Mouse (Mus musculus): Measurements from ENCODE around the gene Efcab12.

DNA sequence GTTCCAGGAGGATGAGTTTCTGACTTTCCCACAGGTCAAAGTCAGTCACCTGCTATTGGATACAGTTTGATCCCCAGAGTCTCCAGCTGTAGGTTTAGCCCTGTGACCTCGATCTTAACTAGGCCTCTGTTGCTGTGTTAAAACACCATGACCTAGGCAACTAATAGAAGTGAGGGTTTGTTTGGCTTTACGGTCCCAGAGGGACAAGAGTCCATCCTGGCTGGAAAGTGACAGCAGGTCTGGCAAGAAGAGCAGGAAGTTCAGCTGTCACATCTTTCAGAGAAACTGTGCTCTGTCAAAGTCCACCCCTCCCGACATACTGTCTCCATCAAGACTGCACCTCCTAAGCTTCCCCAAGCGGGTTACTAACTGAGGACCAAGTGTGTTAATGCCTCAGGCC is 67.4 kb downstream of the Efcab12 start:
- no peak for TF ChIP-seq POLR2A (IDR thresholded peaks at IDR 0.05; ENCODE audit: low read depth, low read length)
- TF ChIP-seq KAT2A (IDR thresholded peaks at IDR 0.05; ENCODE audit: insufficient replicate concordance, low read length): no peak
- TF ChIP-seq MAX (IDR thresholded peaks at IDR 0.05; ENCODE audit: low read length): no peak
- no peak for TF ChIP-seq SIN3A (IDR thresholded peaks at IDR 0.05; ENCODE audit: low read length)
- TF ChIP-seq ZMIZ1 (IDR thresholded peaks at IDR 0.05; ENCODE audit: low read depth, low read length): no peak
- TF ChIP-seq CTCF (conservative IDR thresholded peaks at IDR 0.05 in 1 of 2, IDR thresholded peaks at IDR 0.05 in 1 of 2; ENCODE audit: low read depth in 2 of 2, low read length in 2 of 2): no peak
- TF ChIP-seq POLR2AphosphoS2 (IDR thresholded peaks at IDR 0.05; ENCODE audit: low read depth, low read length): no peak
- TF ChIP-seq MEF2A (IDR thresholded peaks at IDR 0.05; ENCODE audit: borderline replicate concordance, low read depth, low read length): no peak
- TF ChIP-seq RAD21 (IDR thresholded peaks at IDR 0.05; ENCODE audit: low read depth, low read length): no peak
- TF ChIP-seq EP300 (IDR thresholded peaks at IDR 0.05; ENCODE audit: low read length): no peak
- TF ChIP-seq ETS1 (conservative IDR thresholded peaks at IDR 0.05; ENCODE audit: low read depth, low read length): no peak
- TF ChIP-seq PAX5 (IDR thresholded peaks at IDR 0.05; ENCODE audit: low read length): no peak

All from CH12.LX (cell line).